Mouse (Mus musculus) G1E (cell line): Measurements from ENCODE around the gene Evi5. TPM values are rescaled to one million over a fixed set of nuclear protein-coding genes. Genes with fewer than 3 reads are reported as not detected.
A peak's percentile ranks its signal among the peaks of the same experiment; 100 is the strongest.

Source experiments
- ATAC-seq: 2 replicates; pipeline ENCODE4 v1.8.0; 2016; ENCODE audit warnings: mild to moderate bottlenecking; ENCODE audit not compliant: insufficient number of reproducible peaks, poor library complexity, low FRiP score, severe bottlenecking; ENCODE audit errors: extremely low read depth
- DNase-seq: peaks from one replicate; pipeline ENCODE4 v3.0.0; 2012; ENCODE audit warnings: low spot score
- H3K27me3 ChIP-seq: 2 replicates; pipeline ENCODE4 v1.6.1; 2012; ENCODE audit warnings: mild to moderate bottlenecking, low read length, inconsistent platforms; ENCODE audit not compliant: insufficient read depth
- H3K36me3 ChIP-seq: replicated peaks from 2 replicates; pipeline ENCODE3; 2012; ENCODE audit warnings: mild to moderate bottlenecking, inconsistent platforms
- H3K4me1 ChIP-seq: 2 replicates; pipeline ENCODE4 v1.6.1; 2012; ENCODE audit warnings: low read depth, low read length, inconsistent platforms, mixed read lengths; ENCODE audit not compliant: insufficient read depth
- H3K4me3 ChIP-seq: 2 replicates; pipeline ENCODE4 v1.5.1; 2012; ENCODE audit warnings: low read depth, mild to moderate bottlenecking, inconsistent platforms, low read length, moderate library complexity, mixed read lengths
- H3K9me3 ChIP-seq: replicated peaks from 2 replicates; pipeline ENCODE4 v1.6.1; 2012; ENCODE audit warnings: inconsistent platforms
- CTCF ChIP-seq: IDR thresholded peaks from 2 replicates; pipeline ENCODE4 v1.5.1; 2012; ENCODE audit warnings: low read depth, low read length, inconsistent platforms, mixed read lengths
- GATA1 ChIP-seq: IDR thresholded peaks from 2 replicates; pipeline ENCODE4 v1.6.1; 2012; ENCODE audit warnings: borderline replicate concordance, low read length, inconsistent platforms, mixed read lengths
- GATA2 ChIP-seq: IDR thresholded peaks from 2 replicates; pipeline ENCODE4 v1.6.1; 2012; ENCODE audit warnings: low read depth, low read length, inconsistent platforms, borderline replicate concordance
- POLR2AphosphoS5 ChIP-seq: IDR thresholded peaks from 2 replicates; pipeline ENCODE4 v1.6.1; 2012; ENCODE audit warnings: low read depth, low read length, inconsistent platforms; ENCODE audit not compliant: insufficient replicate concordance
- TAL1 ChIP-seq: conservative IDR thresholded peaks from 2 replicates; pipeline ENCODE4 v1.6.1; 2012; ENCODE audit warnings: low read depth, low read length, inconsistent platforms, mixed read lengths
- polyA plus RNA-seq: library from polyadenylated mRNA; stranded (reverse); fragments of >175 nt; gene quantifications from 2 replicates; pipeline ENCODE4 v1.2.3, GENCODE M21; 2012
- total RNA-seq, 2 experiments: library from RNA; stranded (forward) in 1 of 2; stranded (reverse) in 1 of 2; fragments of 200-1000 nt in 1 of 2; fragments of >200 nt in 1 of 2; fragmentation: Nextera tagmentation in 1 of 2; gene quantifications; 2 replicates each; pipeline ENCODE4 v1.2.3; 2014 to 2017

The Evi5 gene
- total and polyA plus RNA-seq, 3 experiments = 3.8 to 94.2 (median 36.4) TPM

DNA sequence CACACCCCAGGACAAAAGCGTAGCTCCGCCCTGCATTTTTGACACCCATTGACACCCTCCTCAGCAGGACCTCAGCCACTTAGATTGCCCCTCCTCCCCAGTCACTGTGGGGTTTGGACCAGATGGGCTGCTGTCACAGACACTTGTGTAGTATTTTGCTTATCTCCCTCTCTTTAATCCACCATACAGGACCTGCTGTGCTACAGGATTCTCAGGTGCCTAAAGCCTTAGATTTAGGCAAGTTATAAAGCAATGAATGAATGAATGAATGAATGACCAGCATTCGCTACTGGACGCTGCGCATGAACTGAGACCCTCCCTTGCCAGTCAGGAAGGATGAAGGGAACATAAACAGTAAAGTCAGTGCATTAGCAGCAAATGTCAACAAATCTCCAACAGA, 154.4 kb downstream of the Evi5 start:
- DNase-seq (no peak), ATAC-seq (no peak)
- H3K27me3 ChIP-seq = peaks cover 69% of the 10 kb centered on the region
- peaks cover 24% of the 10 kb centered on the region for H3K4me1 ChIP-seq
- no peak overlapping the region for H3K4me3 ChIP-seq
- H3K9me3 ChIP-seq = peaks cover 45% of the 10 kb centered on the region
- no peaks in the 10 kb centered on the region for H3K36me3 ChIP-seq
- TF ChIP-seq TAL1 = no peak
- no peak for TF ChIP-seq POLR2AphosphoS5
- TF ChIP-seq GATA2 = no peak
- TF ChIP-seq GATA1 = no peak
- no peak for TF ChIP-seq CTCF

DNA sequence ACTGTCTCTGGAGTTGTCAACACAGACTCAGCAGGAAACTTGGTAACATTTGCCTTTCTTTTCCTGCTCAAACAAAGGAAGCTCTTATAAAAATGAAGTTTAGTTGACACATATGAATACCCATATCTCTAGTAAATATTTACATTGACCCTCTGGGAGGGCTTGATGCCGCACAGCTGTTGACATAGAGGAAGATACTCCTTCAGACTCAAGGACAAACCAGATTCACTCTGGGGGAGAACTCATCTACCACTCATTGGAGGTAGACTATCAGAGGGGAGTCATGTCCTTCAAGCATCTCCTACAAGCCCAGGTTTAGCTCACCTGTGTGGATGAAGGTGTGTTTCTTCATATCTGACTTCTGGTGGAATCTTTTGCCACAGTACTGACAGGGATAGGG, 155.1 kb downstream of the Evi5 start:
- H3K36me3 ChIP-seq = no peaks in the 10 kb centered on the region
- no peak for ATAC-seq
- peaks cover 38% of the 10 kb centered on the region for H3K9me3 ChIP-seq
- DNase-seq = no peak
- peaks cover 16% of the 10 kb centered on the region for H3K4me1 ChIP-seq
- peaks cover 66% of the 10 kb centered on the region for H3K27me3 ChIP-seq
- no peak overlapping the region for H3K4me3 ChIP-seq
- TF ChIP-seq CTCF = no peak
- no peak for TF ChIP-seq POLR2AphosphoS5
- TF ChIP-seq TAL1 = no peak
- no peak for TF ChIP-seq GATA1

DNA sequence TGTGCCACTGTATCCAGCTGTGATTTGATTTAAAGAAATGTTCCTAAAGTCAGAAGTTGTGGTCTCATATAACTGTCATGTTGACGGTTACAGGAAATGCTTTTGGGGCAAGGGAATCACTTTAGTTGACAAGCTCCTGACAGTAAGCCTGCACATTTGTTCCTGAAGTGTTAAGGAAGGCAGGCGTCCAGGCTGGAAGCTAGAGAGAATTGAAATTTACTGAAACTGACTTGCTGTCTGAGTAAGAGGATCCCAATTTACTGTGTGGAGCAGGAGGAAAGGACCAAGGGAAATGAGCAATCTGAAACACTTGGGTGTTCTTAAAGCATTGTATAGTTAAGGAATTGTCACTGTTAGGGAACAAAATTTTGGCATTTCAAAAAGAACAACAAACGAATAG, 155.7 kb downstream of the Evi5 start:
- H3K9me3 ChIP-seq = peaks cover 33% of the 10 kb centered on the region
- no peak overlapping the region for H3K4me3 ChIP-seq
- H3K4me1 ChIP-seq = peaks cover 13% of the 10 kb centered on the region
- ATAC-seq (no peak), DNase-seq (no peak)
- H3K27me3 ChIP-seq = peaks cover 66% of the 10 kb centered on the region
- H3K36me3 ChIP-seq = no peaks in the 10 kb centered on the region
- TF ChIP-seq CTCF (no peak), GATA1 (no peak), GATA2 (no peak), POLR2AphosphoS5 (no peak), TAL1 (no peak)

DNA sequence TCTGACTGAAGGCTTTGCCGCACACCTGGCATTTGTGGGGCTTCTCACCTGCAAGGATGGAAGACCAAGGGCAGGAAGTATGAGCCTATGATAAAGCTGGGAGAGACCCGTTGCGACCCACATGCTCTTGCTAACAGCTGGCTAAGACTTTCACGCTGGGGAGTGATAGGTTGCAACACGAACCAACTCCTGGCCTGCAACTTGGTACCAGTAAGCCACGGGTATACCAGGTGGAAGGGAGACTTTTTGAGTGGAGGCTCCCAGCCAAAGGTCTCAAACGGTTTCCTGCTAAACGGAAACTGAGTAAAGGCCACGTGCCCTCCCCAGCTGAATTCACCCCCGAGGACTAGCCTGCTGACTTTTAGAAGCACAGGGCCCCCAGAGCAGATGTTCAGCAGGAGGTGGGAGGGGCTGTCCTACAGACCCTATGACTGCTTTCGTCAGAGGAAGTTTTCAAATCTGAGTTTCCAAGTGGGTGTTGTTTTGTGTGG, 157.0 kb downstream of the Evi5 start:
- H3K4me1 ChIP-seq = peaks cover 11% of the 10 kb centered on the region
- peaks cover 60% of the 10 kb centered on the region for H3K27me3 ChIP-seq
- TF ChIP-seq TAL1 (no peak), GATA2 (no peak), GATA1 (no peak), CTCF (no peak), POLR2AphosphoS5 (no peak)
- ATAC-seq (no peak), DNase-seq (no peak)
- no peaks in the 10 kb centered on the region for H3K36me3 ChIP-seq
- H3K4me3 ChIP-seq = no peak overlapping the region
- H3K9me3 ChIP-seq = peaks cover 20% of the 10 kb centered on the region

DNA sequence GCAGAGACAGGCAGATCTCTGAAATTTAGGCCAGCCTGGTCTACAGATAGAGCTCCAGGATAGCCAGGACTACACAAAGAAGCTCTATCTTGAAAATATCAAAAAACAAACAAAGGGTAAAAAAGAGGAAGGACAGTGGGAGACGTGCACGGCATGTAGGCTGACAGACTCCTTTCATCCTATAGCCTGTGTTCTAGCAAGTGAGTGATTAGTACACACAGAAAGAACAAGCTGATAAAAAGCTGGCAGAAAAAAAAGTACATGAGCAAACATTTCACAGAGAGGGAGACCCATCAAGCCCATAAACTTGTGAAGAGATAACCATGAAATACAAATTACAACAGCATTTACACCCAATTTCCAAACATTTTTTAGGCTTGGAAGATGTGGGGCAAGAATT, 163.2 kb downstream of the Evi5 start:
- ATAC-seq = peak; percentile 63
- Histone ChIP-seq H3K36me3 (no peaks in the 10 kb centered on the region), H3K27me3 (peaks cover 32% of the 10 kb centered on the region), H3K9me3 (no peaks in the 10 kb centered on the region), H3K4me3 (no peak overlapping the region), H3K4me1 (peaks cover 17% of the 10 kb centered on the region)
- TF ChIP-seq GATA1 (no peak), TAL1 (no peak), GATA2 (no peak), CTCF (no peak), POLR2AphosphoS5 (no peak)
- no peak for DNase-seq

DNA sequence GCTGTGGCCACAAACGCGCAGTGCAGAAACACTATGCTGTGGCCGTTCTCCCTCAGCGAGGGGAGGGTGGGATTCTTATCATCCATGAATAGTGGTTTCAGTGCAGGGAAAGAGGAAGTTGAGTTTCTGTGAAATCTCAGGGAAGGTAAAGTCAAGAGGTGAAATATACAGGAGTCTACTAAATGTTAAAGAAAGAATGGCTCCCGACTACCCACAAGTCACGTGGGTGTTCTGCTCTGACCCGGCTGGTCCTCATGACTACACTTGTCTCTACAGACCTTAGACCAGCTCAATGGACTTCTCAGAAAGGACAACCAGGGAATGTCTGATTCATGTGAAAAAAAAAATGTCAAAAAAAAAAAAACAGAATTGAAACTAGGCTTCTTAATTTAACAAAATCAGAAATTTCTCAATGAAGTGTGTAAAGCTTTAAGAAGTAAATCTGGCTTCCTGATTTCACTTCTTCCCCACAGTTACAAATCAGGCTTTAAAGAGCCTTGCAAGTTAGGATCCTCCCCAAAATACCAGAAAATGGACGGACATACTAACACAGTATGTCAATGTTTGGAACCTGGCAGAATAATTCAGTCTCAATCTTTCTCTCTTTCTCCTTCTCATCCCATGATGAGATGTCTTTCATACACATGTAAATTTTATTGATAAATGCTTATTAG, 166.6 kb downstream of the Evi5 start:
- TF ChIP-seq CTCF (no peak), TAL1 (no peak)
- Histone ChIP-seq H3K27me3 (peaks cover 32% of the 10 kb centered on the region), H3K4me3 (no peak overlapping the region), H3K4me1 (peaks cover 19% of the 10 kb centered on the region), H3K9me3 (no peaks in the 10 kb centered on the region), H3K36me3 (no peaks in the 10 kb centered on the region)
- DNase-seq (no peak), ATAC-seq (no peak)

DNA sequence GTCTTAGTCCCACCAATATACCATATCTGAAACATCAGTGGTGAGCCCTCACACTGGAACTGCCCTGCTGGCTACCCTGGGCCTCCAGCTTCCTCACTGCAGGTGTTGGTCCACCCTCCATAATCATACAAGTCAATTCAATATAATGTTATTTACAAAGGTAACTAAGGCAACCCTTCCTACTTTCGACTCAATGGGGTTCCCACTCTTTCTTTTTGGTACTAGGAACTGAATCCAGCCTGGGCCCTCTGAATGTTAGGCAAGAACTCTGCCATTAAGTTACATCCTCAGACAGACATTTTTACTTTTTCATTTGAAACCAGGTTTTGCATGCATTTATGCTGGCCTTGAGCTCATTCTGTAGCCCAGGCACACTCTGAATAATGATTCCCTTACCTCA, 168.6 kb downstream of the Evi5 start:
- no peaks in the 10 kb centered on the region for H3K36me3 ChIP-seq
- ATAC-seq (no peak), DNase-seq (no peak)
- H3K27me3 ChIP-seq = peaks cover 35% of the 10 kb centered on the region
- H3K4me3 ChIP-seq = no peak overlapping the region
- H3K4me1 ChIP-seq = peaks cover 17% of the 10 kb centered on the region
- no peaks in the 10 kb centered on the region for H3K9me3 ChIP-seq
- no peak for TF ChIP-seq POLR2AphosphoS5
